Mouse (Mus musculus): ENCODE results near the gene Psen1. TPM values are rescaled to one million over a fixed set of nuclear protein-coding genes. Genes with fewer than 3 reads are reported as not detected.
A peak's percentile ranks its signal among the peaks of the same experiment; 100 is the strongest.

Psen1 gene
- total RNA-seq, 2 experiments from 2014 or later: 60.7 to 61.7 TPM

GRCm38 (mm10) chr12:83698637-83699036 is 10.7 kb downstream of the Psen1 start:
- TF ChIP-seq CTCF (IDR thresholded peaks at IDR 0.05): no peak
- intact Hi-C loops (cut with DNase I): no loop called here
- DNase-seq (ENCODE audit: extremely low spot score in 1 of 2, low spot score in 2 of 2): no peak

GRCm38 (mm10) chr12:83701608-83702007 is 13.7 kb downstream of the Psen1 start:
- DNase-seq (ENCODE audit: extremely low spot score in 1 of 2, low spot score in 2 of 2): no peak
- intact Hi-C loops (cut with DNase I): no loop called here
- Histone ChIP-seq H3K4me3 (no peak overlapping the region), H3K27ac (no peak overlapping the region)
- no peak for TF ChIP-seq CTCF (IDR thresholded peaks at IDR 0.05)

More at GRCm38 (mm10) chr12:83698637-83699036, 10.7 kb downstream of the Psen1 start:
- Histone ChIP-seq H3K27ac (no peak overlapping the region), H3K4me3 (no peak overlapping the region)

GRCm38 (mm10) chr12:83702796-83703195 is 14.8 kb downstream of the Psen1 start:
- intact Hi-C loops (cut with DNase I): no loop called here
- no peak for TF ChIP-seq CTCF (IDR thresholded peaks at IDR 0.05)
- no peak overlapping the region for H3K4me3 ChIP-seq
- no peak for DNase-seq (ENCODE audit: extremely low spot score in 1 of 2, low spot score in 2 of 2)
- H3K27ac ChIP-seq: no peak overlapping the region

- intact Hi-C loops (cut with DNase I): no loop called here
- Histone ChIP-seq H3K4me3 (no peak overlapping the region), H3K27ac (no peak overlapping the region)
- DNase-seq (ENCODE audit: extremely low spot score in 1 of 2, low spot score in 2 of 2): no peak
- no peak for TF ChIP-seq CTCF (IDR thresholded peaks at IDR 0.05)
Measured at GRCm38 (mm10) chr12:83706951-83707350, 19.0 kb downstream of the Psen1 start.

- intact Hi-C loops (cut with DNase I): no loop called here
- H3K4me3 ChIP-seq: no peak overlapping the region
- DNase-seq (ENCODE audit: extremely low spot score in 1 of 2, low spot score in 2 of 2): no peak
- H3K27ac ChIP-seq: no peak overlapping the region
- TF ChIP-seq CTCF (IDR thresholded peaks at IDR 0.05): no peak
Measured at GRCm38 (mm10) chr12:83708160-83709092, 20.5 kb downstream of the Psen1 start.

- no peak for DNase-seq (ENCODE audit: extremely low spot score in 1 of 2, low spot score in 2 of 2)
- H3K4me3 ChIP-seq: no peak overlapping the region
- intact Hi-C loops (cut with DNase I): loop anchor here (5.0 to 10.0 kb wide), 3 partner anchors 227 to 352 kb away; partner anchors contain the start of genes Acot4 and Gm49366
- no peak for TF ChIP-seq CTCF (IDR thresholded peaks at IDR 0.05)
- no peak overlapping the region for H3K27ac ChIP-seq
Measured at GRCm38 (mm10) chr12:83709934-83710333, 22.0 kb downstream of the Psen1 start.

GRCm38 (mm10) chr12:83713749-83714148 is 25.8 kb downstream of the Psen1 start:
- intact Hi-C loops (cut with DNase I): loop anchor here (5.0 to 10.0 kb wide), 3 partner anchors 224 to 349 kb away; partner anchors contain the start of genes Acot4 and Gm49366

GRCm38 (mm10) chr12:83716416-83717184 is 28.6 kb downstream of the Psen1 start:
- intact Hi-C loops (cut with DNase I): loop anchor here (2.0 to 10.0 kb wide), 4 partner anchors 54 to 318 kb away; partner anchors contain the start of genes Acot4, Gm49366 and Riox1
- Histone ChIP-seq H3K27ac (peak overlapping the region; percentile 58), H3K4me3 (no peak overlapping the region)
- DNase-seq (ENCODE audit: extremely low spot score in 1 of 2, low spot score in 2 of 2): no peak
- TF ChIP-seq CTCF (IDR thresholded peaks at IDR 0.05): no peak

More at GRCm38 (mm10) chr12:83713749-83714148, 25.8 kb downstream of the Psen1 start:
- H3K4me3 ChIP-seq: no peak overlapping the region
- peak; percentile 33 to 42 for DNase-seq (ENCODE audit: extremely low spot score in 1 of 2, low spot score in 2 of 2)
- peak; percentile 77 for TF ChIP-seq CTCF (IDR thresholded peaks at IDR 0.05)
- H3K27ac ChIP-seq: no peak overlapping the region

- TF ChIP-seq CTCF (IDR thresholded peaks at IDR 0.05): no peak
- DNase-seq (ENCODE audit: extremely low spot score in 1 of 2, low spot score in 2 of 2): no peak
- Histone ChIP-seq H3K27ac (no peak overlapping the region), H3K4me3 (no peak overlapping the region)
- intact Hi-C loops (cut with DNase I): loop anchor here (5.0 to 10.0 kb wide), 3 partner anchors 73 to 315 kb away; partner anchors contain the start of genes Acot4, Gm49366 and Riox1
Measured at GRCm38 (mm10) chr12:83719431-83719830, 31.5 kb downstream of the Psen1 start.

GRCm38 (mm10) chr12:83721281-83721680 is 33.3 kb downstream of the Psen1 start:
- H3K27ac ChIP-seq: peak overlapping the region; percentile 32; the same call in 1 of the 2 replicates
- no peak overlapping the region for H3K4me3 ChIP-seq
- no peak for TF ChIP-seq CTCF (IDR thresholded peaks at IDR 0.05)
- DNase-seq (ENCODE audit: extremely low spot score in 1 of 2, low spot score in 2 of 2): no peak
- intact Hi-C loops (cut with DNase I): no loop called here

GRCm38 (mm10) chr12:83723037-83723436 is 35.1 kb downstream of the Psen1 start:
- TF ChIP-seq CTCF (IDR thresholded peaks at IDR 0.05): no peak
- DNase-seq (ENCODE audit: extremely low spot score in 1 of 2, low spot score in 2 of 2): no peak
- intact Hi-C loops (cut with DNase I): no loop called here
- H3K4me3 ChIP-seq: no peak overlapping the region
- H3K27ac ChIP-seq: no peak overlapping the region
